Mouse (Mus musculus): ENCODE results near the gene Supt5.
A peak's percentile ranks its signal among the peaks of the same experiment; 100 is the strongest.

- no peak for TF ChIP-seq CTCF (IDR thresholded peaks at IDR 0.05; ENCODE audit: borderline replicate concordance, insufficient read depth, low read length)
- TF ChIP-seq POLR2A (IDR thresholded peaks at IDR 0.05; ENCODE audit: low read depth, low read length), result peak; percentile 94
Measured at GRCm38 (mm10) chr7:28338108-28338998, at the start of gene Supt5.

Data from embryonic fibroblast, embryonic 13.5 days (primary cell).